Mouse (Mus musculus) hindbrain, postnatal 0 days (tissue): ENCODE results near the gene Hist2h4. TPM values are rescaled to one million over a fixed set of nuclear protein-coding genes. Genes with fewer than 3 reads are reported as not detected.
"Not testable (repeated sequence)": the region's sequence is repeated elsewhere in the genome, so short reads cannot be mapped to it uniquely, and the experiment has no call there.

Source experiments
- ATAC-seq: fragments of 200-750 bp; cut with Nextera tagmentation; 2 replicates; pipeline ENCODE4 v1.8.0; 2017; ENCODE audit warnings: mild to moderate bottlenecking, moderate TSS enrichment, moderate library complexity
- DNase-seq: peaks from one replicate; pipeline ENCODE4 v3.0.0-alpha.2; 2015; ENCODE audit warnings: low spot score
- H3K27ac ChIP-seq: fragments of 300-500 bp; sonication (generic); 2 replicates; pipeline ENCODE4 v1.5.1; 2014; ENCODE audit warnings: mild to moderate bottlenecking
- H3K27me3 ChIP-seq: fragments of 300-500 bp; sonication (generic); 2 replicates; pipeline ENCODE4 v1.6.1; 2014; ENCODE audit warnings: low read length, mixed read lengths; ENCODE audit not compliant: insufficient read depth
- H3K36me3 ChIP-seq: fragments of 300-500 bp; sonication (generic); 2 replicates; pipeline ENCODE4 v1.6.1; 2014; ENCODE audit warnings: low read length, mixed read lengths; ENCODE audit not compliant: insufficient read depth
- H3K4me1 ChIP-seq: fragments of 300-500 bp; sonication (generic); 2 replicates; pipeline ENCODE4 v1.6.1; 2014; ENCODE audit warnings: antibody characterized with exemption, low read length, mixed read lengths; ENCODE audit not compliant: insufficient read depth
- H3K4me2 ChIP-seq: fragments of 300-500 bp; sonication (generic); 2 replicates; pipeline ENCODE4 v1.6.1; 2014; ENCODE audit warnings: low read depth, mild to moderate bottlenecking, low read length, moderate library complexity, mixed read lengths
- H3K4me3 ChIP-seq: fragments of 300-500 bp; sonication (generic); 2 replicates; pipeline ENCODE4 v1.5.1; 2014; ENCODE audit warnings: low read length
- H3K9ac ChIP-seq: fragments of 300-500 bp; sonication (generic); replicated peaks from 2 replicates; pipeline ENCODE4 v1.6.1; 2014; ENCODE audit warnings: mild to moderate bottlenecking, low read length, moderate library complexity, mixed read lengths
- H3K9me3 ChIP-seq: fragments of 300-500 bp; sonication (generic); 2 replicates; pipeline ENCODE4 v1.6.1; 2016; ENCODE audit warnings: low read length, mixed read lengths
- CTCF ChIP-seq: IDR thresholded peaks from 2 replicates; pipeline ENCODE4 v1.5.1; 2016; ENCODE audit warnings: antibody characterized with exemption, control low read depth, low read depth
- WGBS: fragments of 180-500 bp; shearing (Covaris S2); extraction: QIAGEN DNeasy Blood & Tissue Kit; methylation state at CpG from one replicate; pipeline ENCODE4 v1.1.7; 2014; 5-methylcytosine and 5-hydroxymethylcytosine counted together
- microRNA-seq, 2 experiments: library from miRNA; unstranded; fragments of <30 nt; microRNA quantifications; one replicate each; pipeline ENCODE4; 2016
- polyA plus RNA-seq: library from polyadenylated mRNA; unstranded; fragments of >200 nt; fragmentation: Nextera tagmentation; extraction: Ambion mirVana; gene quantifications from 2 replicates; pipeline ENCODE4 v1.2.1, GENCODE M21; 2015
- total RNA-seq: library from RNA; depleted of rRNA; stranded (reverse); fragments of >200 nt; gene quantifications from 2 replicates; pipeline ENCODE4 v1.2.3, GENCODE M21; 2014; rRNA removed

The Hist2h4 gene
- total and polyA plus RNA-seq, 2 experiments from 2014 or later = 10.2 to 159 TPM

DNA sequence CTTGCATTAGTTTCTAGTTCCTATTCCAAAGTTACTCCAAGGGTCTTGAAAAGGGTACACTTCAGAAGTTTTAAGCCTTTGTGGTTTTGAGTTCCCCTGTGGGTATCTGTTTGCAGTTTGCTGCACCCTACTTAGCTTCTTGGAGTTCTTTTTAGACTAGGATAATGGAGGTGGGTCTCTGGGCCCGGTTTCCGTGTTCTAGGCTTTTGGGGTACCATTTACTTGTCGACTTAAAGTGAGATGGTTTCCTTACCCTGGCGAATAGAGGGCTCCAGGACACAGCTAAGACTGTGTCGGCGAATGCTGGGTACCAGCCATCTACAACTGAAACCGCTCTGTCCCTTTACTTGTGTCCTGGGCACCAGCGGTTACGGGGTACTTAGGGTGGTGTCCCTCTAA is 41.5 kb downstream of the Hist2h4 start:
- H3K4me2 ChIP-seq = peak overlapping the region; percentile 79
- peak; percentile 4 for DNase-seq
- peak overlapping the region; percentile 69; the same call in 1 of the 2 replicates for H3K9ac ChIP-seq
- H3K4me3 ChIP-seq = peak overlapping the region; percentile 60
- H3K4me1 ChIP-seq = peaks cover 16% of the 10 kb centered on the region
- no peak for TF ChIP-seq CTCF
- H3K36me3 ChIP-seq = no peaks in the 10 kb centered on the region
- H3K9me3 ChIP-seq = no peaks in the 10 kb centered on the region
- ATAC-seq = no peak
- no peaks in the 10 kb centered on the region for H3K27me3 ChIP-seq
- WGBS = 9% methylated on average over 9 of the region's 9 CpGs
- peak overlapping the region; percentile 98 for H3K27ac ChIP-seq

- Histone ChIP-seq H3K27ac (peak within 1 kb of the TSS; percentile 98), H3K36me3 (no peaks in the 10 kb centered on the region), H3K4me3 (peak within 1 kb of the TSS; percentile 60), H3K27me3 (no peaks in the 10 kb centered on the region), H3K9ac (peak within 1 kb of the TSS; percentile 69), H3K9me3 (no peaks in the 10 kb centered on the region), H3K4me1 (peaks cover 16% of the 10 kb centered on the region), H3K4me2 (peak within 1 kb of the TSS; percentile 79)
- DNase-seq (peak; percentile 91), ATAC-seq (peak; percentile 90)
- no peak for TF ChIP-seq CTCF
- under 1% methylated on average over 43 of the region's 43 CpGs for WGBS
Measured at GRCm38 (mm10) chr3:96220765-96221639, 42.1 kb downstream of the Hist2h4 start, which contains the start of the genes Hist2h2ac and Hist2h2be. TSS of gene Hist2h2ac (minus strand) at chr3:96220880. TSS of gene Hist2h2be (plus strand) at chr3:96221119.

DNA sequence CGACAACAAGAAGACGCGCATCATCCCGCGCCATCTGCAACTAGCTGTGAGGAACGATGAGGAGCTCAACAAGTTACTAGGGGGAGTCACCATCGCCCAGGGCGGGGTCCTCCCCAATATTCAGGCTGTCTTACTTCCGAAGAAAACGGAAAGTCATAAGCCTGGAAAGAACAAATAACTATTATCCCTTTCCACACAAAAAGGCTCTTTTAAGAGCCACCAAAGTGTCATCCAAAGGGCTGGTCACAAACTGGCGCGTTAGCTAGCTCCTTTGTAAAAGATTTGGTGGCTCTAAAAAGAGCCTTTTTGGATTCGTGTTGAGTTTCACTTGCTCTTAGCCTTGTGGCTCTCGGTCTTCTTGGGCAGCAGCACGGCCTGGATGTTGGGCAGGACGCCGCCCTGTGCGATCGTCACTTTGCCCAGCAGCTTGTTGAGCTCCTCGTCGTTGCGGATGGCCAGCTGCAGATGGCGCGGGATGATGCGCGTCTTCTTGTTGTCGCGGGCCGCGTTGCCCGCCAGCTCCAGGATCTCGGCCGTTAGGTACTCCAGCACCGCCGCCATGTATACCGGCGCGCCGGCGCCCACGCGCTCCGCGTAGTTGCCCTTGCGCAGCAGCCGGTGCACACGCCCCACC is 42.9 kb downstream of the Hist2h4 start:
- 0% methylated on average over 23 of the region's 47 CpGs for WGBS
- not testable (repeated sequence) for H3K9me3 ChIP-seq, H3K27me3 ChIP-seq, H3K36me3 ChIP-seq, ATAC-seq
- H3K27ac ChIP-seq = peak overlapping the region; percentile 98
- H3K4me3 ChIP-seq = peak overlapping the region; percentile 60
- peak; percentile 3; the same call in 1 of the 2 replicates for TF ChIP-seq CTCF
- H3K9ac ChIP-seq = peak overlapping the region; percentile 69
- peak overlapping the region; percentile 79 for H3K4me2 ChIP-seq
- peaks cover 16% of the 10 kb centered on the region for H3K4me1 ChIP-seq
- peak; percentile 33 for DNase-seq

- Histone ChIP-seq H3K4me1 (peaks cover 16% of the 10 kb centered on the region), H3K27ac (peak within 1 kb of the TSS; percentile 98), H3K9ac (peak within 1 kb of the TSS; percentile 69), H3K9me3 (no peaks in the 10 kb centered on the region), H3K4me3 (peak within 1 kb of the TSS; percentile 60), H3K27me3 (no peaks in the 10 kb centered on the region), H3K4me2 (peak within 1 kb of the TSS; percentile 79), H3K36me3 (no peaks in the 10 kb centered on the region)
- WGBS = under 1% methylated on average over 37 of the region's 37 CpGs
- DNase-seq = peak; percentile 91
- TF ChIP-seq CTCF = no peak
- ATAC-seq = peak; percentile 93
Measured at GRCm38 (mm10) chr3:96219661-96220130, 43.4 kb downstream of the Hist2h4 start, which contains the start of the genes Bola1 and Hist2h2ab. TSS of gene Bola1 (minus strand) at chr3:96219709. TSS of gene Hist2h2ab (plus strand) at chr3:96219865.

DNA sequence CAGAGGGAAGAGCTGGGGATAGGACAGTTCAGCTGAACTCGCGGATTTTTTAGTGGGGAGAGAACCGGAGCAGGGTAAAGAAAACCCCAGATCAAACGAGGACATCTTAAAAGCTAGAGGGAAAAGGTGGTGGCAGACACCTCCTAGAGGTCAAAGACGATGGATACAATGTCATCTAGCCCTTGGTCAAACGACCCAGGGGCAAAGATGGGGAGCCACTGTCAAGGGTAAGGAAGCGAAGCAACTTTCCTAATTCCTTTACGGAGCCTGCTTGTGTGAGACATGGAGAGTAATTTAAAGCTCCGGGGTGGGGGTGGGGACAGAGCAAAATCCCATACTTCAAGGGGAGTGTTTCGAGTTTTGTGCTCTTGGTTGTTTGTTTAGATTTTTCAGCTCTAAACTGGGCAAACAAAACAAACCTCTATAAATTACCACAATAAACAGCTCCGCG is 43.9 kb downstream of the Hist2h4 start:
- peak; percentile 43 for TF ChIP-seq CTCF
- Histone ChIP-seq H3K4me1 (peaks cover 16% of the 10 kb centered on the region), H3K4me2 (peak overlapping the region; percentile 79), H3K9ac (peak overlapping the region; percentile 69), H3K27ac (peak overlapping the region; percentile 98), H3K9me3 (no peaks in the 10 kb centered on the region), H3K36me3 (no peaks in the 10 kb centered on the region), H3K4me3 (peak overlapping the region; percentile 60), H3K27me3 (no peaks in the 10 kb centered on the region)
- DNase-seq (no peak), ATAC-seq (peak; percentile 39; the same call in 1 of the 2 replicates)
- under 1% methylated on average over 12 of the region's 12 CpGs for WGBS

Small RNA genes lying within 50 kb of the gene (microRNA-seq; reads per million reads assigned to microRNA genes)
- gene Gm44492 (0 reads per million in 2 experiments), gene Gm47311 (0 reads per million in 2 experiments), gene Gm47313 (0 reads per million in 2 experiments)

Other genes with a start within 250 kb of the Hist2h4 start
- 22.1 and 24.9 TPM in 2 replicates for gene Vps45, start 204.8 kb downstream of the Hist2h4 start, total RNA-seq
- 59.3 and 61.8 TPM in 2 replicates for gene Vps45, start 204.8 kb downstream of the Hist2h4 start, polyA plus RNA-seq
- gene Otud7b, start 158.8 kb downstream of the Hist2h4 start, total RNA-seq = 10.1 and 23.6 TPM in 2 replicates
- 9.0 and 11.7 TPM in 2 replicates for gene Otud7b, start 158.8 kb downstream of the Hist2h4 start, polyA plus RNA-seq
- 11.0 and 11.7 TPM in 2 replicates for gene Mtmr11, start 101.3 kb downstream of the Hist2h4 start, total RNA-seq
- gene Mtmr11, start 101.3 kb downstream of the Hist2h4 start, polyA plus RNA-seq = 11.4 and 14.0 TPM in 2 replicates
- 67.7 and 94.8 TPM in 2 replicates for gene Sf3b4, start 91.0 kb downstream of the Hist2h4 start, total RNA-seq
- 134 and 144 TPM in 2 replicates for gene Sf3b4, start 91.0 kb downstream of the Hist2h4 start, polyA plus RNA-seq
- 133 and 136 TPM in 2 replicates for gene Sv2a, start 82.2 kb downstream of the Hist2h4 start, total RNA-seq
- 138 and 151 TPM in 2 replicates for gene Sv2a, start 82.2 kb downstream of the Hist2h4 start, polyA plus RNA-seq
- gene Bola1, start 43.6 kb downstream of the Hist2h4 start, total RNA-seq = 40.4 and 42.9 TPM in 2 replicates
- gene Bola1, start 43.6 kb downstream of the Hist2h4 start, polyA plus RNA-seq = 62.1 and 63.0 TPM in 2 replicates
- 74.8 and 161 TPM in 2 replicates for gene Hist2h2ab, start 43.4 kb downstream of the Hist2h4 start, total RNA-seq
- not detected in 2 replicates for gene Hist2h2ab, start 43.4 kb downstream of the Hist2h4 start, polyA plus RNA-seq
- gene Hist2h2ac, start 42.4 kb downstream of the Hist2h4 start, total RNA-seq = 718 and 726 TPM in 2 replicates
- gene Hist2h2ac, start 42.4 kb downstream of the Hist2h4 start, polyA plus RNA-seq = 3.6 and 3.9 TPM in 2 replicates
- 10.1 and 15.4 TPM in 2 replicates for gene Hist2h2be, start 42.2 kb downstream of the Hist2h4 start, total RNA-seq
- gene Hist2h2be, start 42.2 kb downstream of the Hist2h4 start, polyA plus RNA-seq = 4.0 and 4.1 TPM in 2 replicates
- 441 and 602 TPM in 2 replicates for gene Hist2h3c2, start 24.2 kb downstream of the Hist2h4 start, total RNA-seq
- gene Hist2h3c2, start 24.2 kb downstream of the Hist2h4 start, polyA plus RNA-seq = 1.6 and 2.3 TPM in 2 replicates
- 1,755 and 2,054 TPM in 2 replicates for gene Hist2h2aa2, start 23.0 kb downstream of the Hist2h4 start, total RNA-seq
- 52.1 and 62.1 TPM in 2 replicates for gene Hist2h2aa2, start 23.0 kb downstream of the Hist2h4 start, polyA plus RNA-seq
- gene Hist2h2aa1, start 17.8 kb downstream of the Hist2h4 start, total RNA-seq = 1,894 and 2,680 TPM in 2 replicates
- 24.4 and 25.0 TPM in 2 replicates for gene Hist2h2aa1, start 17.8 kb downstream of the Hist2h4 start, polyA plus RNA-seq
- not detected in 2 replicates for gene Hist2h3c1, start 16.6 kb downstream of the Hist2h4 start, total RNA-seq
- gene Hist2h3c1, start 16.6 kb downstream of the Hist2h4 start, polyA plus RNA-seq = 0.16 TPM in 1 of 2 replicates, not detected in the other
- 1,585 and 2,263 TPM in 2 replicates for gene Hist2h3b, start 5.3 kb upstream of the Hist2h4 start, total RNA-seq
- gene Hist2h3b, start 5.3 kb upstream of the Hist2h4 start, polyA plus RNA-seq = 15.7 and 22.9 TPM in 2 replicates
- 234 and 397 TPM in 2 replicates for gene Hist2h2bb, start 6.4 kb upstream of the Hist2h4 start, total RNA-seq
- gene Hist2h2bb, start 6.4 kb upstream of the Hist2h4 start, polyA plus RNA-seq = 1.4 and 2.4 TPM in 2 replicates
- 2.6 and 8.4 TPM in 2 replicates for gene Fcgr1, start 30.7 kb upstream of the Hist2h4 start, total RNA-seq
- gene Fcgr1, start 30.7 kb upstream of the Hist2h4 start, polyA plus RNA-seq = 2.1 and 2.4 TPM in 2 replicates
- gene BC107364, start 189.0 kb upstream of the Hist2h4 start, total RNA-seq = not detected in 2 replicates
- gene BC107364, start 189.0 kb upstream of the Hist2h4 start, polyA plus RNA-seq = not detected in 2 replicates